Mouse (Mus musculus): ENCODE measurements around the gene Slit3.

DNA sequence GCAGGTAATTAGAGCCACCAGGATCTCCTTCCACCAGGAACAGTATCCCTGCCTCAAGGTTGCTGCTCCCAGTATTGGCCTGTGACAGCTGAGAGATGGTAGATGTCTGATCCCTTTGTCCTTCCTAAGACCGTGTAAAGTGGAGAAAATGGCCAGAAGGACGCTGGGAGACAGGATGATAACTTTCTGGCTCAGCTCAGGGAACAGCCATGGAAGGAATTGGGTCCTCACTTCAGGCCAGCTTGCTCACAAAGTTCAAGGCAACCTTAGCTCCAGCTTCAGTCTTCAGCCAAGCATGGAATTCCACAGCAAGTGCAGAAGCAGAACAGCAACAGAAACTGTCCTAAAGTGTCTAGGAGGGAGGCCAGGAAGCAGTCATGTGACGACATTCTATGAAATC, 289.4 kb downstream of the Slit3 start:
- TF ChIP-seq GATA1 (IDR thresholded peaks at IDR 0.05; ENCODE audit: borderline replicate concordance, low read length) (no peak), FLI1 (IDR thresholded peaks at IDR 0.05; ENCODE audit: low read length) (no peak)
